Mouse (Mus musculus) heart, embryonic 12.5 days (tissue): Measurements from ENCODE around the gene Rhbdl2. TPM values are rescaled to one million over a fixed set of nuclear protein-coding genes. Genes with fewer than 3 reads are reported as not detected.

Experiments
- ATAC-seq: fragments of 200-750 bp; cut with Nextera tagmentation; 2 replicates; pipeline ENCODE4 v1.8.0; 2017; ENCODE audit warnings: moderate TSS enrichment, moderate library complexity; ENCODE audit not compliant: insufficient number of reproducible peaks, low FRiP score
- H3K27ac ChIP-seq: fragments of 300-500 bp; sonication (generic); 2 replicates; pipeline ENCODE4 v1.5.1; 2016; ENCODE audit warnings: mild to moderate bottlenecking, moderate library complexity; ENCODE audit not compliant: poor library complexity, severe bottlenecking
- H3K27me3 ChIP-seq: fragments of 300-500 bp; sonication (generic); replicated peaks from 2 replicates; pipeline ENCODE4 v1.6.1; 2016; ENCODE audit warnings: mild to moderate bottlenecking, moderate library complexity
- H3K36me3 ChIP-seq: fragments of 300-500 bp; sonication (generic); 2 replicates; pipeline ENCODE4 v1.6.1; 2016; ENCODE audit warnings: mild to moderate bottlenecking, moderate library complexity
- H3K4me1 ChIP-seq: fragments of 300-500 bp; sonication (generic); replicated peaks from 2 replicates; pipeline ENCODE4 v1.6.1; 2016; ENCODE audit warnings: mild to moderate bottlenecking
- H3K4me2 ChIP-seq: fragments of 300-500 bp; sonication (generic); 2 replicates; pipeline ENCODE4 v1.6.1; 2016; ENCODE audit warnings: mild to moderate bottlenecking, moderate library complexity
- H3K4me3 ChIP-seq: fragments of 300-500 bp; sonication (generic); 2 replicates; pipeline ENCODE4 v1.5.1; 2016; ENCODE audit warnings: mild to moderate bottlenecking
- H3K9ac ChIP-seq: fragments of 300-500 bp; sonication (generic); 2 replicates; pipeline ENCODE4 v1.6.1; 2016; ENCODE audit warnings: mild to moderate bottlenecking, moderate library complexity
- H3K9me3 ChIP-seq: fragments of 300-500 bp; sonication (generic); replicated peaks from 2 replicates; pipeline ENCODE4 v1.6.1; 2016; ENCODE audit warnings: mild to moderate bottlenecking, moderate library complexity
- WGBS: fragments of 180-500 bp; shearing (Covaris S2); methylation state at CpG from one replicate; pipeline ENCODE4 v1.1.7; 2016; 5-methylcytosine and 5-hydroxymethylcytosine counted together
- polyA plus RNA-seq: library from polyadenylated mRNA; unstranded; fragments of >200 nt; fragmentation: Nextera tagmentation; extraction: Ambion mirVana; gene quantifications from 2 replicates; pipeline ENCODE4 v1.2.1, GENCODE M21; 2016

Rhbdl2 gene
- polyA plus RNA-seq, 1 experiment from 2014 or later, result 2.2 TPM

DNA sequence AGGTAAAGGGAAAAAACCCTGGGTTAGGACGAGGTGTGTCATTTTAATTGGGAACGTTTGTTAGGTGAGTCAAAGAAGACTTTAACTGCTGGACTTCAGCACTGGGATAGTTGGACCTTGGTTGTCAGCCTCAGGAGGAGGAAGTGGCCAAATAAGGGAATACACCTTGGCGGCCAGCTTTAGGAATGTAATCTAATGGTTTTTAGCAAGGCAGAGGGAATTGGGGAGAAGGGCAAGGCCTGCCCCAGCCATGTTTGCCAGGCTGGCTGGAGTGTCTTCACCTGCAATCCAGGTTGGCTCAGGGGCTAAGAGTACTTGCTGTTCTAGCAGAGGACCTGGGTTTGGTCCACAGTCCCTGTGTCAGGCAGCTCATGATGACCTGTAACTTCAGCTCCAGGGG lies 19.9 kb upstream of the Rhbdl2 start:
- H3K9me3 ChIP-seq, result no peaks in the 10 kb centered on the region
- 56% methylated on average over 3 of the region's 3 CpGs for WGBS
- no peaks in the 10 kb centered on the region for H3K4me1 ChIP-seq
- no peaks in the 10 kb centered on the region for H3K27me3 ChIP-seq
- H3K36me3 ChIP-seq, result no peaks in the 10 kb centered on the region
- ATAC-seq, result no peak
- H3K4me2 ChIP-seq, result no peak overlapping the region
- H3K4me3 ChIP-seq, result no peak overlapping the region
- no peak overlapping the region for H3K27ac ChIP-seq
- H3K9ac ChIP-seq, result no peak overlapping the region

DNA sequence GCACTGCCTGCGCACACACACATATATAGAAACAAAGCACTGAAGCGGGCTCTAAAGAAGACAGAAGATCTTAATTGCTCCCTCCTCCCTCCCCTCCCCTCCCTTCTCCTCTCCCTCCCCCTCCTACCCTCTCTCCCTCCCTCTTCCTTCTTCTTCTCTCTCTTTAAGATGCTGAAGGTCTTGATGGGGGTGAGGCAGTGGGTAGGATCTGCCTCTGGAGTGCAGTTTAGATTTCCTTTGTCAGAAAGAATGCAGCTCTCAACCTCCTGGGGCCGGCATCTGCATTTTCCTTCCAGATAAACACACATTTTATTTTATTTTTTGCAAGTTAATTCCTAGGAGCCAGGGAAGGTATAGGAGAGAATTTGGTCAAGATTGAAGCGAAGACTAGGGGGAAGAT lies 19.4 kb upstream of the Rhbdl2 start:
- Histone ChIP-seq H3K9me3 (no peaks in the 10 kb centered on the region), H3K36me3 (no peaks in the 10 kb centered on the region), H3K9ac (no peak overlapping the region), H3K4me2 (no peak overlapping the region), H3K4me1 (no peaks in the 10 kb centered on the region), H3K4me3 (no peak overlapping the region), H3K27me3 (no peaks in the 10 kb centered on the region), H3K27ac (no peak overlapping the region)
- 76% methylated on average over 4 of the region's 4 CpGs for WGBS
- ATAC-seq, result no peak

DNA sequence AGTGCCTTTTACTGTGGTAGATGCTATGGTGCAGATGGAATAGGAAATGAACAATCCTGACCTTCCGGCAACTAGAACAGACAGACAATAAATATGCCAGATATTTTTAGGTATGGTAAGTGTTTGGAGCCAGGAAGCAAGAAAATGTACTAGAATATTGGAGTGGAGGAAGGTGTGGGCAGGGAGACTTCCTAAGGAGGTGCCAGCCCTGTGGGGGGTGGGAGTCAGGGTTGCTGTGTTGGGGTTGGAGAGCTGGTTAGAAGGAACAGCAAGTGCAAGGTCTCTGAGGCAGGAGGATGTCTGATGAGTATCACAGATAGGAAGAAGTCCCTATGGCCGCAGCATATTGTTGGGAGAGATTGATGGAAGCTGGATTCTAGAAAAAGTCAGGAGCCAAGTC lies 5.0 kb downstream of the Rhbdl2 start:
- H3K4me1 ChIP-seq, result peaks cover 12% of the 10 kb centered on the region
- H3K9me3 ChIP-seq, result no peaks in the 10 kb centered on the region
- no peak overlapping the region for H3K27ac ChIP-seq
- 76% methylated on average over 2 of the region's 2 CpGs for WGBS
- no peak overlapping the region for H3K9ac ChIP-seq
- H3K4me3 ChIP-seq, result no peak overlapping the region
- no peaks in the 10 kb centered on the region for H3K36me3 ChIP-seq
- H3K4me2 ChIP-seq, result no peak overlapping the region
- H3K27me3 ChIP-seq, result no peaks in the 10 kb centered on the region
- ATAC-seq, result no peak

DNA sequence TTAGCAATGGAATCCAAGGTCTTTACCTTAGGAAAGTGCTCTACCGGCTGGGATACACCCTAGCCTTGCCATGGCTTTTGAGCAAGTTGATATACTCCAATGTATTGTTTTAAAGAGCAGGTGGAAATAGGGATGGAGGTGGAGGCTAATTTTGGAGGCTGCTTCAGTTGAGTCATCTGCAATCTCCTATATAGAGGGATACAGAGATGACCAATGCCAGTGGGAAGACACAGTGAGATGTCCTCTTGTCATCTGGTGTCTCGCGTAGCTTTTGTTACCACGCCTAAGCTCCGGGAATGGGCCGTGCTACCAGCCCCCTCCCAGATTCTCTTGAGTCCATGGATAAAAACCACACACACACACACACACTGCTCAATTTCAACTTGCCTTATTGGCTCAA lies 5.5 kb downstream of the Rhbdl2 start:
- 90% methylated on average over 6 of the region's 6 CpGs for WGBS
- no peak for ATAC-seq
- no peak overlapping the region for H3K27ac ChIP-seq

DNA sequence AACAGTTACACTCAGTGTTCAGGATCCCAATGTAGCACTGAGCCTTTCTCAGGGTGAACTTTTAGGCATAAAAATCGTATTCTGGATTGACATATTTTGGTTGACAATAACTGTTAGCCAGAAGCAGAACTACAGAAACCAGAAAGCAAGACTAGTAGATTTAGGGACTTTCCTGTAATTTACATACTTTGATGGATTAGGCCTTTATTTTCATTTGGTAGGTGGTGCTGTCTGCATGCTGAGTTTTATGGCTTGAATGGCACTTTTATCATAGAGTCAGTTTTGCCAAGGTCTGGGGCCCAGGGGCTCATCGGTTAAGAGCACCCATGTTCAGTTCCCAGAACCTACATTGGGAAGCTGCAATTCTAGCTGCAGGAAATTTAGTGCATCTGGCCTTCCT lies 7.4 kb downstream of the Rhbdl2 start:
- Histone ChIP-seq H3K4me2 (no peak overlapping the region), H3K27me3 (no peaks in the 10 kb centered on the region), H3K9ac (no peak overlapping the region), H3K4me3 (no peak overlapping the region), H3K4me1 (peaks cover 4% of the 10 kb centered on the region; the same call in 1 of the 2 replicates), H3K9me3 (no peaks in the 10 kb centered on the region), H3K36me3 (no peaks in the 10 kb centered on the region), H3K27ac (no peak overlapping the region)
- no peak for ATAC-seq
- WGBS, result 61% methylated on average over 2 of the region's 2 CpGs

More for the DNA sequence above, 5.5 kb downstream of the Rhbdl2 start:
- no peak overlapping the region for H3K4me3 ChIP-seq
- no peak overlapping the region for H3K4me2 ChIP-seq
- no peaks in the 10 kb centered on the region for H3K36me3 ChIP-seq
- no peaks in the 10 kb centered on the region for H3K27me3 ChIP-seq
- H3K9me3 ChIP-seq, result no peaks in the 10 kb centered on the region
- H3K9ac ChIP-seq, result no peak overlapping the region
- peaks cover 7% of the 10 kb centered on the region for H3K4me1 ChIP-seq

DNA sequence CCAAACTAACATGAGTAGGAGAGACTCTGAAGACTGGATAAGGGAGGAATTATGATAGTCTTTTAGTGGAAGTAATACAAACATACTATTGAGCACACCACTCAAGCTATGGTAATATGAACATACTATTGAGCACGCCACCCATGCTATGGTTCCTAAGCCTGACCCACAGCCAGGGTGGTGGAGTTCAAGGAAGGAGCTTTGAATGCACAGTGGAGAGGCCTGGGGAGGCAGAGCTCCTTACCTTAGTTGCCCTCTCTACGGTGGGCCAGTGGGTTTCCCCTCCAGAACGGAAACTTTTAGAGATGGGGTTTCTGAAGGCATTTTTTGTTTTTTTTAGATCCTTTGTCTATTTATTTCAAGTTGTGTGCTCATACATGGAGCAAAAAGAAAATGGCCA lies 9.7 kb downstream of the Rhbdl2 start:
- Histone ChIP-seq H3K27me3 (no peaks in the 10 kb centered on the region), H3K9ac (no peak overlapping the region), H3K4me1 (no peaks in the 10 kb centered on the region), H3K4me3 (no peak overlapping the region), H3K4me2 (no peak overlapping the region), H3K27ac (no peak overlapping the region), H3K36me3 (no peaks in the 10 kb centered on the region), H3K9me3 (no peaks in the 10 kb centered on the region)
- WGBS, result 79% methylated on average over 3 of the region's 3 CpGs
- no peak for ATAC-seq

DNA sequence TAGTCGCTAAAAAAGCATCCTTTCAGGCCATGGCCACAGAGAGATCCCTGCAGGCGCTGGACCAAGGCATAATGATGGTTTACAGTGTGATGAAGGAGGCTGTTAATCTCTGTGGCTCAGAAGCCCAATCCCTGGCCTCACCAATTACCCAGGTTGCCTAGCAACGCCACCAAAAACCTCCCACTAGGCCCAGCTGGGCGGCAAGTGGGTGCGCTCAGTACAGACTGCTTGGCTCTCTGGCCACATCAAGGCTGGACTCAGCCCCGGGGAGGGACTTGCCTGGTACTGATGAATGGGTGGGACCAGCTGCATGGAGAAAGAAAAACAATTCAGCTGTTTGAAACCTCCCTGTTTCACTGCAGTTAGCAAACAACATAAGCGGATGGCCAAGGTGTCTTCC lies 10.2 kb downstream of the Rhbdl2 start:
- Histone ChIP-seq H3K4me1 (no peaks in the 10 kb centered on the region), H3K27me3 (no peaks in the 10 kb centered on the region), H3K9me3 (no peaks in the 10 kb centered on the region), H3K9ac (no peak overlapping the region), H3K4me2 (no peak overlapping the region), H3K36me3 (no peaks in the 10 kb centered on the region), H3K4me3 (no peak overlapping the region), H3K27ac (no peak overlapping the region)
- 67% methylated on average over 7 of the region's 7 CpGs for WGBS
- ATAC-seq, result no peak

DNA sequence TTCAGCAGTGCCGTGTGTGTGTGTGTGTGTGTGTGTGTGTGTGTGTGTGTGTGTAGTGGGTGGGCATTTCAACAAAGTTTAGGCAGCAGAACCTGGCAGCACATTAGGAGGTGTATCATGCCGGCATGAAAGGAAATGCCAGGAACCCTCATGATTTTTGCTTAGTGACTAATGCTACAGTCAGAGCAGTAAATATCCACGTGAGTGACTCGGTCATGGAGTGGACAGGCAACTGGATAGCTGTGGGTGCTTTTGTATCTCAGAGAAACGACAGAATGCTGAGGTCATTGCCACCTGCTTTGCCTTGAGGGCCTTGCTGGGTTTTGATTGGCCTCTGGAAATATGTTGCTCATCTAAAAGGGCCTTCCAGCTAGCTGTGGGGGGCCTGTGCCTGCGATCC lies 16.0 kb downstream of the Rhbdl2 start:
- Histone ChIP-seq H3K9me3 (0 out of 2 replicates have a peak, but pooled peaks cover 3% of the 10 kb centered on the region), H3K27me3 (no peaks in the 10 kb centered on the region), H3K27ac (no peak overlapping the region), H3K36me3 (no peaks in the 10 kb centered on the region), H3K9ac (no peak overlapping the region), H3K4me3 (no peak overlapping the region), H3K4me2 (no peak overlapping the region), H3K4me1 (no peaks in the 10 kb centered on the region)
- 54% methylated on average over 6 of the region's 6 CpGs for WGBS
- no peak for ATAC-seq

DNA sequence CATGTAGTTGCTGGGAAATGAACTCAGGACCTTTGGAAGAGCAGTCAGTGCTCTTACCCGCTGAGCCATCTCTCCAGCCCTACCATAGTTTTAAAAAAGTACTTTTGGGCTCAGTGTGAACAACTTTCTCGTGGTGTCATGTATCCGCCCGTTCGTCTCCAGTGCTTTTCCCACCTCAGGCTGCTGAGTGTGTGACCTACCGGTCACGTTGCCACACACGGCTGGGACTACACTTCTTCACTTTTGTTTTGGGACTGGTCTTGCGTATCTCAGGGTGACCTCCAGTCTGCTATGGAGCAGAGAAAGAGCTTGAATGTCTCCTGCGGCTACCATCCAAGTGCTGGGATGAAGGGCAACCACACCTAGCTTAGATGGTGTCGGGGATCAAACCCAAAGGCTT lies 20.6 kb downstream of the Rhbdl2 start:
- 85% methylated on average over 11 of the region's 11 CpGs for WGBS
- no peak for ATAC-seq
- H3K4me1 ChIP-seq, result peaks cover 15% of the 10 kb centered on the region
- no peaks in the 10 kb centered on the region for H3K36me3 ChIP-seq
- 0 out of 2 replicates have a peak, but pooled peaks cover 3% of the 10 kb centered on the region for H3K9me3 ChIP-seq
- H3K27me3 ChIP-seq, result no peaks in the 10 kb centered on the region
- H3K4me3 ChIP-seq, result no peak overlapping the region
- H3K9ac ChIP-seq, result no peak overlapping the region
- no peak overlapping the region for H3K27ac ChIP-seq
- no peak overlapping the region for H3K4me2 ChIP-seq

DNA sequence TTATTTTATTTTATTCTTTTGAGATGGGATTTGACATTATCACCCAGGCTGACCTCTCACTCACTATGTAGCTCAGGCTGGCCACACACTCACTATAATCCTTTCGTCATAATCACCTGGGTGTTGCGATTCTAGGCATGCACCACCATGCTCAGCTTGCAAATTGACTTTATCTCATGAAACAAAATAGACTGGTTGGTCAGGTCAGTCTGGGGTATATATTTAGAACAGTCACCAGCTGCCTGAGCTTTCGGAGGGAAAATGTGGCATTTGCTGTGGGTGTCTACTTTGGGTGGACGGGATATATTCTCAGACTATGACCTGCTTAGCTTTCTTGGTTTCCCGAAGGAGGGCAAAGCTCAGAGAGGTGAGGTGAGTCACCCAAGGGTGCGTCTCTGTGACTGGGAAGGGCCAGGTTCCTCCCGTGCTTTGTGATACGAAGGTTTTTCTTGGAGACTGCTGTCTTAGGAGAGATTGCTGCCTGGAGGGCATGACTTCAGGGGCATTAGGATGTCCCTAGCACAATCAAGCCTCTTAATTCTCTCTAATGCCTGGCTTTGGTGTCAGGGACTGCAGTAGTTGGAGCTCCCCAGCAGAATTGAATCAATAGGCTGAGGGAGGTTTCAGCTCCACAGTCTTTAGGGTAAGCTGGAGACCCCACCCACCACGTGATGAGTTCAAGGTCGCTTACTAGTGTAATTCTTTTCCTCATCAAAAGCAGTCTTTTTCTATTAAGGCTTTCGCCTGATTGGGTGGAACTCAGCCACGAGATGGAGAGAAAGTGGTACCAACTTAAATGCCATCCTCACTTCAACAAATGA lies 23.0 kb downstream of the Rhbdl2 start:
- H3K27ac ChIP-seq, result peak overlapping the region; percentile 58
- no peak for ATAC-seq

DNA sequence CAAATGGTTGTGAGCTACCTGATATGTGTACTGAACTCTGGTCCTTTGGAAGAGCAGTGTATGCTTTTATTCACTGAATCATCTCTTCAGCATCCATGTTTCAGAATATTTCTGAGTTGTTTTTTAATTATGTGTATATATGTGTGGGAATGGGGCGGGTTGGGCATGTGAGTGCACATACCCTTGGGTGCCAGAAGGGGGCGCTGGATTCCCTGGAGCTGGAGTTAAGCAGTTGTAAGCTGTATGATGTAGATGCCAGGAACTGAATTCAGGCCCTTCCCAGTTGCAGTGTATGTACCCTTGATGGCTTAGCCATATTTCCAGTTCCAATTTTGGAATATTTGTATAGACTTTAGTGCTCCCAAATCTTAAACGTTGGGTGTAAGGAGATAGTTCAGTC lies 24.9 kb downstream of the Rhbdl2 start:
- Histone ChIP-seq H3K4me1 (peaks cover 15% of the 10 kb centered on the region), H3K9me3 (0 out of 2 replicates have a peak, but pooled peaks cover under 1% of the 10 kb centered on the region), H3K4me3 (no peak overlapping the region), H3K27ac (no peak overlapping the region), H3K27me3 (no peaks in the 10 kb centered on the region), H3K36me3 (no peaks in the 10 kb centered on the region), H3K4me2 (no peak overlapping the region), H3K9ac (no peak overlapping the region)
- WGBS, result 70% methylated on average over 3 of the region's 3 CpGs
- ATAC-seq, result no peak

More for the DNA sequence above, 23.0 kb downstream of the Rhbdl2 start:
- Histone ChIP-seq H3K27me3 (no peaks in the 10 kb centered on the region), H3K4me2 (peak overlapping the region; percentile 33; the same call in 1 of the 2 replicates), H3K9me3 (0 out of 2 replicates have a peak, but pooled peaks cover 3% of the 10 kb centered on the region), H3K9ac (no peak overlapping the region), H3K4me1 (peaks cover 15% of the 10 kb centered on the region), H3K4me3 (no peak overlapping the region), H3K36me3 (no peaks in the 10 kb centered on the region)
- 61% methylated on average over 12 of the region's 12 CpGs for WGBS
